Mouse (Mus musculus) 416B (cell line): ENCODE data around the gene Inhbb.

Source experiments
- DNase-seq: peaks from one replicate; pipeline ENCODE4 v3.0.0; 2011; ENCODE audit warnings: low read depth

The Inhbb gene

DNA sequence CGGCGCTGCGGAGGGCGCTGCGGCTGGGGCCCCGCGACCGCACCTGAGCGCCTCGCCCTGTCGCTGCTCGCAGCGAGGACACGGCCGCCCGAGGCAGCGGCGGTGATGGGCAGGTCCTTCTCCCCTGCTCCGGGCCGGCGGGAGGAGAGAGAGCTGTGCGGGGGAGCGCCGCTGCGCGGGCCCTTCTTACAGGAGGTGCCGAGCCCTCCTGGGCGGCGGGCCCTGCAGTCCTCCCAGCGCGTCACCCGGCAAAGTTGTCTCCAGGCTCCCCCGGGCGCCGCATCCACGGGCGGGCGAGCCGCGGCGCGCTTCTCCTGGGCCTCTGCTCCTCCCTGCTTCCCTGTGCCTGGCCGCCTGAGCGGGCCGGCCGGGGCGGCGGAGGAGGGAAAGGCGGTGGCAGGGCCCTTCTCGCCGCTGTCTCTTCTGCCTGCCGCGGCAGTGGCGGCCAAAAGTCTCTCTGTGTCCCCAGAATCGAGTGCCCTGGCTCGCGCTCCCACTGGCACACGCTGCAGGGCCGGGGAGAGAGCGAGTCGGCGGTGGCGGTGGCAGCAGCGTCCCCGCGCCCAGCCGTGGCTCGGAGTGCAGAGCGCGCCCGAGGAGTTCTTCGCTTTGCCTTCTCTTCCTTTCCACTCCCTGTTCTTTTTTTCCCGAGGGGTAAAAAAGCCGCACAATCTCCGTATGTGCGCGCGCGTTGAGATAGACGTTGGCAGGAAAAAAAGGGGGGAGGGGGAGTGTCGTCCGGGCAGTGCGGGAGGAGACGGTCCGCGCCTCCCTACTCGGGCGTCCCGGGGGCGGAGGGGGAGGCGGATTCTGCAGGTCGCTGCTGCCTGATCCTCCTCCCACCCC lies at the start of gene Inhbb:
Gene Inhbb, minus strand, starts transcription at position 673 of the 846 bp plus-strand sequence.
- DNase-seq = no peak

DNA sequence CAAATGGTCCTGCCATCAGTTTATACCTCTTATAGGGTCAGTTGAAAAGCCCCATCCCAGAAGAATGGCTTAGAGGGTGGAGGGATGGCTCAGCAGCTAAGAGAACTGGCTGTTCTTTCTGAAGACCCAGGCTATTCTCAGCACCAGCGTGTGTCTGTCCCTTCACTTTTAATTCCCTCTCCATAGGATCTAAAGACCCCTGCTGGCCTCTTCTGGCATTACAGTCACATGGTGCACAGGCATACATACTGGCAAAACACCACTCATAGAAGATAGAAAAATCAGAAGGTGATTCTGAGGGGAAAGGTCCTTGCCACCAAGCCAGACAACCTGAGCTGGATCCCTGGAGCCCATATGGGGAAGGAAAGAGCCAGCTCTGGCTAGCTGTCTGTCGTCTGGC lies 41.3 kb upstream of the Inhbb start:
- peak; percentile 70 for DNase-seq

DNA sequence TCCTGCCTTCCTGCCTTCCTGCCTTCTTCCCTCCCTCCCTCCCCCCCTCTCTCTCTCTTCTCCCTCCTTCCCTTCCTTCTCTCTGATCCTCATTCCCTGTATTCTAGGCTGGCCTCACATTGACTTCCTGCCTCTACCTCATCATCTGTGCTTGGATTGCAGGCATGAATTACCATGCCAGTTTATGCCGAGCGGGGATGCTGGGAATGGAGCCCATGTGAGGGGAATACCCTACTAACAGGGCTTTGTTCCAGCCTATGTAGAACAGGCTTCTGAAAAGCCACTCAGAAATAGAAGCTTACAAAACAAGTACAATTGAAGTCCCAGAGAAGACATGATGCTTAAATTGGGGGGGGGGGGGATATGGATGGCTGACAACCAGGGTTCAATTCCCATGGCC lies 38.0 kb upstream of the Inhbb start:
- no peak for DNase-seq

DNA sequence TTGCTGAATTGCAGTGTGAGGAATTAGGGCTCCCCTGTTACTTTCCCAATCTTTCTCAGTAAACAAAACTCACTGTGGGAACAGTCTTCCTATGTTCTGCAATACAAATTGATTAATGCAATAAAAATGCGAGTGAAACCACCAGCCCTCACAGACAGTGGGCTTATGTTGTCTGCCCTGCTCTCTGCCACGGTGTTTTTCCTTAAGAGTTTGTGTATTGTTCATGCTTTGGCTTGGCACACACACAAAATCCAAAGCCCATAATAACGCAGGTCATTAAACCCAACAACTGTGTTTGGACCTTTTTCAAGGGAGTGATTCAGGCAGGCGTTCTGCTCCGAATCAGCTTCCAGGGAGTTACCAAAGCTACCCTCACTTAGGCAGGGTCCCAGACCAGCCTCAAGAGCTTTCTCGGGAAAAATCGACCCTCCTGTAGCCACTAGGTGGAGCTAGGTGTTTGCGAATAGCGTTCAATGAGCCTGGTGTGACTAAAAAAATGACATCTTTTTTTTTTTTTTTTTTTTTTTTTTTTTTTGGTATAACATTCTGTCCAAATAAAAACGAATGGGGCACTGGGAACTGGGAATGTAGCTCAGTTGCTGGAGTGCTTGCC lies 36.1 kb upstream of the Inhbb start:
- peak; percentile 77 for DNase-seq

DNA sequence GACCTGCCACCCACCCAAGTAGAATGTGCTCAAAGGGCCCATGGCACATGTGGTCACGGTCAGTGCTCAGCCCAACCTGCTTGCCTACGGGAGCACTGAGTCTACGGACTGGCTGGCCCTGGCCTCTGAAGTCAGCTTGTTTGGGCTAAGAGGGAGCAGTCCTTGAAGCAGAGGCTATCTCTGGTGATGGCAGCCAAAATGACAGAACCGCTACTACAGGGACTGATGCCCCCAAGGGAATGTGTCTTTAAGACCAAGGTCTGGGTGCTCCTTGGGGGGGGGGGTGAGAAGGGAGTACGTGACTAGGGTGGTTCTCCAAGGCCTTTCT lies 35.4 kb upstream of the Inhbb start:
- DNase-seq = peak; percentile 25

DNA sequence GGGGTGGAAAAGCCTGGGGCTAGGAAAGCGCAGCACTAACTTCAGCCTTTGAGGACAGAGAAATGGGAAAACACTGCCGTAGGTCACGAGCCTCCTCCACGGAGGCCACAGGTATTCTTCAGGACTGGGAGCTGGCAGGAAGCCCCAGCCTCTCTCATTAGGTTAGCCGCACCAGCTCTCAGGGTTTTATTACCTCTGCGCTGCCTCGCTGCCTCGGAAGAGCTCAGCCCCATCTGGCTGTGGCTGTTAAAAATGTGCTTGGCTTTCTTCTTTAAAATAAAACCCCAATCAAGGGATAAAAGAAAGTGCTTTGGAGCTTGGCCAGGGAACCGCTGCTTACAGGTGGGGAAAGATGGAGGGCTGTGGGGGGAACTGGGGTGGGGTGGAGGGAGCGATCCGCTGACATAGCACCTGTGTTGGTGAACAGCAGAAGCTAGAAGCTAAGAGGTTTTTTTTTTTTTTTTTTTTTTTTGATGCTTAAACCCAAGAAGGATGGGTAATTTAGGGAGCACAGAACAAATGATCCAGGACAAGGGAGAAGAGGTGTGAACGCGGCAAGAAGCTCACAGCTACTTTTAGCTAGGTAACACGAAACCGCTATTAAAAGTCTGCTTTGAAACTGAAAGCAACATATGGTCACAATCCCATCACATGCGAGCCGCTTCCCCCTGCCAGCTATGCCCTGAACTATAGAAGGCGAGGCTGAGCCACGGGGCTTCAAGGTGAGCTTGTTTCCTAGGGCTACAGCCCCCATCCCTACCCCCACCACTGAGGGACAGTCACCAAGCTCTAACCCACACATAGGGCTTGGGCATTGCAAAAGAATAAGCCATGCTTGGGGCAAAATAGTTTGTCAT lies 34.9 kb upstream of the Inhbb start:
- DNase-seq = peak; percentile 43

DNA sequence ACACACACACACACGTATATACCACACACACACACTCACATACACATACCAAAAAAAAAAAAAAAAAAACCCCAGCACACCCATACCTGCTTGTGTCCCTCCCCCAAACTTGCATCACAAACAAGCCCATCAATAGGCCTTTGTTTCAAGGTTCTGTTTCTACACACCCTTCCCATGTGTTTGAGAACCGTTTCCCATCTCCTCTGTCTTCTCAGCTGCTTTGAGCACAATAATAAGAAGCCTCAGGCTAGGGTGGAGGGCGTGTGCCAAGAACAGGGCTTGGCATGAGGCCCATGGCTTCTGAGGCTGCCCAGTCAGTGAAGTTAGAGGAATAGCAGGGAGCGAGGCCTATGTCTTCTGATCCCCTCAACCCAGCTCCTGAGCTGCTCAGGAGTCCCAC lies 31.7 kb upstream of the Inhbb start:
- DNase-seq = no peak

DNA sequence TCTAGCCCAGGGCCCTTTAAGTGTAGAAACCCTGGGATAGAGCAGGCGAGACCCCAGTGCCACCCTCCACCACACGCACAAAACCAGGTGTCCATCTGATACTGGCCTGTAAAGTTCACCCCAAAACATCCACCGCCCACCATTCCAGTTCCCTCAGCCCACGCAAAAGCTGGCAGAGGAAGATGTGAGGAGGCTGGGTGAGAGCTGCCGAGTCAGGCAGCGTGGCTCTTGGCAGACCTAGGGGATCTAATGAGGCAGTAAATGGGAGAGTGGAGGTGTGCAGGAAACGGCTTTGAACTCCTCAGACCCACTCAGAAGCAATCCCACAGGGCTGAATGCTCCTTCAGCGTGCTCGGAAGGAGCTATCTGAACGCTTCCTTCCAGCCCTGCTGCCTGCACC lies 29.4 kb upstream of the Inhbb start:
- DNase-seq = no peak

DNA sequence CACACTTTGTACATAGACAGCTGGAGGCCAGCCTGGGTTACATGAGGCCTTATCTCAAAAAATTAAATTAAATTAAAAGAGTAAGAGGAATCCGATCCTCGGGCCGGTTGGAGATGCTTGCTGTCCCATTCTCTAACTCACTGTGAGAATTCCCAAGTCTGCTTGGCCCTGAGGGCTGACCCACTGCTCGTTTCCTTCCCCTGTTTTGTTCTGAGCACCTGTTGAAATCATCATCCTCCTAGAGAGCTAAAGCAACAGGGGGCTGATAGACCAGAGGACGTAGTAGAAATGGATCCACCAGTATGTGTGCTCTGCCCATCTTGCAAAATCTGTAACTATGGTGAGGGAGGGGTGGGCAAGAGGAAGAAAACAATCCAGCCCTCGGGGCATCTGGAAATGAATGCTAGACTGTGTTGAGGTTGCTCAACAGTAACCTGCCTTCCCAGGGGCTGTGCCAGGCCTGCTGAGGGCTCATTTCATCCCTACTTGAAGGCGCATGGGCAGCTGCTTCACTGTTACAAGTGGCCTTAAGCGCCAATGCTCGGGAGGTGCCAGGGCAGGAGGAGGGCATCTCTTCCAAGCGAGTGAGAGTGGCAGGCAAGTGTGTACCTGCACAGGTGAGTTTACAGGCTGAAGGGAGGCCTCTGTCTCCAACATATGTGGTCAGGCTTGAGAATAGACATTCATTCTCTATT lies 28.8 kb upstream of the Inhbb start:
- DNase-seq = no peak

DNA sequence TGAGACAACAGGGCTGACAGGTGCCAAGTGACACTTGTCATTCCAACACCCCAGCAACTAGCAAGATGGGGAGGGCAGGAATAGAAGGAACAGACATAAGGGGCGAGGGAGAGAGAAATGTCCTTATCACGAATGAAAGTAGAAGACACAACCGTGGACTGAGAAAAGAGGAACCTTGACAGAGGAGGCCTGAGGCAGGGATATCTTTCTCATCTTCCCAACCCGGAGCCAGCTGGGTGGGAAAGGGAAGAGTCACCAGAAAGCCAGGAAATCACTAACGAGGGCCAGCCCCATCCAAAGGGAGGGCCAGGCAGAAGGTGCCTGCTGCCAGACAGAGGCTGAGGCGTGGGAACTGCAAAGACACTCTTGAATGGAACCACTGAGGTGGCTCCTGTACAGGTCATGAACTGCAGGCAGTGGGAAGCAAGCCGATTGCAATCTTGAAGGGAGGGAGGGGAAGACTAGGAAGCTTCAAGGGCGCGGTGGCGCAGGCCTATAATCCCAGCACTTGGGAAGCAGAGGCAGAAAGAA lies 24.8 kb upstream of the Inhbb start:
- DNase-seq = no peak

DNA sequence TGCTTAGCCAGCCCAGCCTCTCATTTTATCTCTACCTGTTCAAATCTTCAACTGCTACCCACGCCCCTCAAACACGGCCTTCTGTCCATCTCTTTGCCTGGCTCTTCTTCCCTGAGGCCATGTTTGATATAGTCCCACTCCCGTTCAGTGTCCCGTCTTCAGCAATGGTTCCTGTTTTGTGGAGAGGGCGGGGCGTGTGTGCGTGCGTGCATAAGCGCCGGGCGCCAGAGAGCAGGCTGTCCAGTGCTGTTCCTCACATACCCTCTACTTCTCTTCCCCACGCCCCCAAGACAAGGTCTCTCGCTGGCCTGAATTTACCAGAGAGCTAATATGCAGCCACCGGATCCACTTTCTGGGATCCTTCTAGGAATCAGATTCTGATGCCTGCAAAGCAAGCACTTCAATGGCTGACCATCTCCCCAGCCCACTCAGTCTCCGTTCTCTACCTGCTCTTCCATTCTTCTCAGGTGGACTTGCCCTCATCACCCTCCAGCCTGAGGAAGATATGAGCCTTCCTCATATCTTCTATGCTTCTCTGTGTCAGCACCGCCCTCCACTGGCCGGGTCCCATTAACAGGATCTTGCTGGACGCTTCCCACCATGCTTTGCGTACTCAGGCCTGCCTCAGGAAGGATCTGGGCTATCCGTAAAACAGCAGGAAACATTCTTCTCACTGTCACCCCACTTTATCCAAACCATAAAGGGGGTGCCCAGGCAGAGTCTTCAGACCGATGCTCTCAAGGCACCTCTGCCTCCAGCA lies 21.7 kb upstream of the Inhbb start:
- peak; percentile 14 for DNase-seq

DNA sequence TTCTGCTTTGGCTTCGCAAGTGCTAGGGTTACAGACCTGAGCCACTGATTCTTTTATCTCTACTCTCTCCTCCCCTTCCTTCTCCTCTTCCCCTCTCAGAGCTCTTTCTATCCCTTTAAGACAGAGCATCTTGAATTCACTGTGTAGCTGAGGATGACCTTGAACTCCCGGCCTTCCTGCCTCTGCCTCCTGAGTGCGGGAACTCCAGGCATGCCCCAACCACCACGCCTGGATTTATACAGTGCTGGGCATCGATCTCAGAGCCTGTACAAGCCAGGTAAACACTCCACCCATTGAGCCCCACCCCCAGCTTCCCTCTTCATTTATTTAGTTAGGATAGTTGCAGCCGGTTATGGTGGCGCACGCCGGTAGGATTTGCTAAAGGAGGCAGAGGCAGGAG lies 20.9 kb upstream of the Inhbb start:
- DNase-seq = no peak

DNA sequence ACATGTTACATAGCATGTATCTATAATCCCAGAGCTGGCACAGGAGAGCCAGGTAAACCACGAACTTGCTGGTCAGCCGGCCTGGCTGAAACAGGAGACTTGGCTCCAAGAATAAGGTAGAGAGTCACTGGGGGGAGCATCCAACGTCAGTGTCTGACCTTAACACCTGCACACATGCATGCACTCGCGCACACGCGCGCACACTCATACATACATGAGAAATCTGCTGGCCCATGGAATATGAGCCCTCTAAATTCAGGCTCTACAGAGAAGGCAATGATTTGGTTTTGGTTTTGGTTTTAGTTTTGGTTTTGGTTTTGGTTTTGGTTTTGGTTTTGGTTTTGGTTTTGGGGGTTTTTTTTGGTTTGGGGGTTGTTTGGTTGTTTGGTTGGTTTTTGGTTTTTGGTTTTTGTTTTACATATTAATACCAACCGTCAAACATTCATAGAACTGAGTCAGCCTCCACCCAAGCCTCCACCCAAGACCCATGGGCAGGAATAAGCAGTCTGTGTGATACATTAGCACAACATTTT lies 16.1 kb upstream of the Inhbb start:
- DNase-seq = no peak

DNA sequence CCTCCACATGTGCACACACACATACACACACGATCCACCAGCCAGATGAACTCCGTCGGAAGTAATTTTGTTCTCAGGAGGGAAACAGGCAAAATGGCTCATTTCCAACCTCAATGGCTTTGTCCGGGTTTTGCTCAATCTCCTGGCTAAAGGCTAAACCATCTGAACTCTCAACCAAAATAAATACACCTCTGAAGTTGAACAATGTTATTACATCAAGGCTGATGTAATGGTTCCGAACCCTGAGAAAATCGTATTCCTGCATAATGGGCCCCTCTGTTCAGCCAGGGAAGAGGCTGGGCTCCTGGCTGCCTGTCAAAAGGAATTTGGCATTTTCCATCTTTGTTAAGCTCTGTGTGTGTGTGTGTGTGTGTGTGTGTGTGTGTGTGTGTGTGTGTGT lies 15.4 kb upstream of the Inhbb start:
- DNase-seq = no peak

DNA sequence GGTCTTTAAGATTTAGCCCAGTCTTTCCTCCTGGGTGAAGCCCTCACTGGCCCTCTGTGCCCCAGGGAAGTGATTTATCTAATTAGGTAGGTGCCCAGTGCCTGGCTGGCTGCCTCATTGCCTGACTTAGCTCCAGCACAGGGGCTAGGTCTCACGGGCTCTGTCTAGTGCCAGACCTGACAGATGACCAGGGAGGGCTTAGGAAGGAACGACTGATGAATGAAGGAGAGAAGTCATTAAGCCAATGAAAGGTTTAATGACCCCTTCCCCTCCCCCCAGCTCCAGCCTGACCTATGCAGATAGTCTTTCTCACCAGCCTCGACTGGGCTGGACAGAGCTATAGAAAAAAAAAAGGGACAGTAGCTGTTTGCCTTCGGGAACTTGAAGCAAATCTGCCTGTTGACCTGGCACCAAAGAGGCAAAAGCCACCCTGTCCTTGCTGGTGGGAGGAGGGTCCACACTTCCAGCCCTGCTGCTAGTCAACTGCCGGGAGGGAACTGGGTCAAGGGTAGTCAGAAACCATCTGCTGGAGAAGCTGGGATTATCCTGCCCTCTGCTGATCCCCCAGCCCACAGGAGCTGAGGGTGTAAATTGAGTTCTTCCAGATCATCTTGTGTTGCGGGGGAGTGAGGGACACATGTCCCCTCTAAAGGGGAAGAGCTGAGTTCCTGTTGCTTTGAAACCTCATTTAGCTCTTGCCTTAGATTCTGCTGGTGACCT lies 2.3 kb upstream of the Inhbb start:
- DNase-seq = no peak

DNA sequence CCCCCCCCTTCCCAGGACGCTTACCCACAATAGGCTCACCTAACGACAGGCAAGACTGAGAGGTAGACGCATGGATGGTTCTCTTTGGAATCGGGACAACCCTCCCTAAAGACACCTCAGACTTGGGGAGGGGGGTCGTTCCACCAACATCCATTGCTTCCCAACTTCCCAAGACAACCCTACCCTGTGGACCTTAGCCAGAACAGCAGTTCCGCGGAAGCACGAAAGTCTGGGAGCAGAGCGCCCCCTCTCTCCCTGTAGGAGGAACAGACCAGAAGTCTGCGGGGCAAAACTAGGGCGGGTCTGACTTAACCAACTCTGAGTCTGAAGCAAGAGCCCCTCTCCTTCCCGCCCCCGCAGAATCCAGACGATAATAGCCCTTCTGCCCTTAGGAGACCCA lies 1.5 kb upstream of the Inhbb start:
- no peak for DNase-seq

DNA sequence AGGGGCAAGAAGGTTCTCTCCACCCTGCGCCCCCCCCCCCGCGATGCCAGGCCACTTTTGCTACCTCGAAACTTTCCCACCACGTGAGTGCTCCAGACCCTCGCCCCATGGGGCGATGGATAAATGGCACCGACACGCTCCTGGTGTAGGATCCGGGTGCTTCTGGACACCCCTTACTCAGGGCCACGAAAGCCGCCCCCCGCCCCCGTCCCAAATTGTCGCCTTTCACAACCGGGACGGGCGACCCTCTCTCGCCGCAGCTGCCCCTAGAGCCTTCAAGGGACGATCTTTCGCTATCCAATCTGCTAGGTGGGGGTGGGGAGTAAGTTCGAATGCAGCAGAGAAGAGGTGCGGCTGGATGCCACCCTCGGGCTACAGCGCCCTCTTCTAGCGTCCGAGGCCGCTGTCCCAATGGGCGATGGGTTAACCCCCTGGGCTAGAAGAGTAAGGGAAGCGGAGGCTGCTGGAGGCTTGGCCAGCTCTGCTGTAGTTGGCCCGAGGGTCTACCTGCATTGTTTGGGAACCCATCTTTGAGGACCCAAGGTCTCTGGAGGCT lies 490 bp upstream of the Inhbb start:
- DNase-seq = no peak

DNA sequence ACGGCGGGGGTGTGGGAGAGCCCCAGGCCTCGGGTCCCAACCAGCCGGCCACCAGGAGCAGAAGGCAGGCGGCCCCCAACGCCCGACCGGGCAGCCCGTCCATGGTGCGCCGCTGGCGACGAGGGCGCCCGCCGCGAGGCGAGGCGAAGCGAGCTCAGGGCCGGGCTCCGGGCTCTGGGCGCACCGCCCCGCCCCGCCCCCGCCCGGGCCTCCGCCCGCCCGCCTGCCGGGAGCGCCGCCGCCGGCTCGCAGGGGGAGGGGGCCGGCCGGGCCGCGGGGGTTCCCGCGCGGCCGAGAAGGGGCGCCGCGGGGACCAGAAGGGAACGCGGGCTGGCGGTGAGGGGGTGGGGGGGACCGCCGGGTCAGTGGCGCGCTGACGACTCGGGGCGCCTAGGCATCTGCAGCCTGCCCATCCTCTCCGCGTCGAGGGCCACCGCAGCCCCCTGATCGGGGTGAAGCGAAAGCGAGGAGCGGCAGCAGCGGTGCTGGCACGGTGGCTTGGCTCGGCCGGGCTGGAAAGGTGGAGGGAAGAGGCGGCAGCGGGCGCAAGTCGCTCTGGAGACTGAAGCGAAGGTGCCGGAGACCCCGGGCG lies 968 bp downstream of the Inhbb start:
- no peak for DNase-seq

DNA sequence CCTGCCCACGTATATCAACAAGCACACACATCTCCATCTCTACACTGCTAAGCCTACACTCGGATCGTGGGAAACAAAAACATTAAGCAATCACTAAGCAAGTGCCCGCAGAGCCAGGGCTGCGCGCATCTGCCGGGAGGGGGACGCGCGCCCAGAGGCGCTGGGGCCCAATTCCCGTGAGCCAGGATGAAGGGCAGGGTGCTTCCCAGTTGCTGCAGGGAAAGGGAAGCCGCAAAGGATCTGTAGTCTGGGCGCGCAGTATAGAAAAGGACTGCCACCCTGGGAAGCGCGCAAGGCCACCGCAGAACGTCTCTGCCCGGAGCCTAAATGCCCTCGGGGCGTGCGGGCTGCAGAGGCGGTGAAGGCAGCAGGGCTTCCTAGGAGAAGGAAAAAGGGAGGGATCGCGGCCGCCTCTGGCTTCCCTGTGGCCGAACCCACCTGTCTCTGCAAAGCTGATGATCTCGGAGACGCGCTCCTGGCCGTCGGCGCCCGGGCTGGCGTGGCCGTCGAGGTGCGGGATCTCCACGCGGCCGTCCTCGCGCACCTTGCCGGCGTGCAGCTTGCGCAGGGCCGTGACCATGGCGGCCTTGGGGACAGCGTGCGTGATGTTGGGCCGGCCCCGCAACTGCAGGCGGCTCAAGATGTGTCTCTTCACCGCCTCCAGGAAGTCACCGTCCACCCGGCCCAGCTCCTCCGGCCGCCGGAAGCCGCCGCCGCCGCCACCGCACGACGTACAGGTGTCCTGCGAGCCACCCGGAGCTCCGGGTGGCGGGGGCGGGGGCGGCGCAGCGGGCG lies 1.7 kb downstream of the Inhbb start:
- DNase-seq = no peak
